Mouse (Mus musculus) E14TG2a.4 (cell line): Measurements from ENCODE around the gene Umodl1.
A peak's percentile ranks its signal among the peaks of the same experiment; 100 is the strongest.

Source experiments
- H3K27me3 ChIP-seq: 2 replicates; pipeline ENCODE4 v1.6.1; 2014; ENCODE audit warnings: low read length, control low read depth; ENCODE audit not compliant: insufficient read depth
- H3K36me3 ChIP-seq: 2 replicates; pipeline ENCODE4 v1.6.1; 2014; ENCODE audit warnings: low read length, control low read depth; ENCODE audit not compliant: insufficient read depth
- H3K4me1 ChIP-seq: replicated peaks from 2 replicates; pipeline ENCODE4 v1.6.1; 2014; ENCODE audit warnings: low read depth, low read length, control low read depth
- H3K4me3 ChIP-seq: replicated peaks from 2 replicates; pipeline ENCODE4 v1.5.1; 2014; ENCODE audit warnings: mild to moderate bottlenecking, low read length
- H3K9me3 ChIP-seq: 2 replicates; pipeline ENCODE4 v1.6.1; 2014; ENCODE audit warnings: low read length, control low read depth
- CTCF ChIP-seq: conservative IDR thresholded peaks from 2 replicates; pipeline ENCODE4 v1.5.1; 2014; ENCODE audit warnings: low read length
- NANOG ChIP-seq: IDR thresholded peaks from 2 replicates; pipeline ENCODE4 v1.6.1; 2014; ENCODE audit warnings: borderline replicate concordance, low read length, mixed read lengths
- POU5F1 ChIP-seq: IDR thresholded peaks from 2 replicates; pipeline ENCODE4 v1.6.1; 2014; ENCODE audit warnings: low read length, borderline replicate concordance

The Umodl1 gene

GRCm38 (mm10) chr17:30971877-30972276 is 17.4 kb downstream of the Umodl1 start:
- Histone ChIP-seq H3K36me3 (no peaks in the 10 kb centered on the region), H3K4me1 (peaks cover 11% of the 10 kb centered on the region), H3K9me3 (peaks cover 14% of the 10 kb centered on the region), H3K27me3 (peaks cover 2% of the 10 kb centered on the region; the same call in 1 of the 2 replicates), H3K4me3 (no peak overlapping the region)
- TF ChIP-seq CTCF = no peak
- TF ChIP-seq NANOG = no peak
- TF ChIP-seq POU5F1 = no peak

DNA sequence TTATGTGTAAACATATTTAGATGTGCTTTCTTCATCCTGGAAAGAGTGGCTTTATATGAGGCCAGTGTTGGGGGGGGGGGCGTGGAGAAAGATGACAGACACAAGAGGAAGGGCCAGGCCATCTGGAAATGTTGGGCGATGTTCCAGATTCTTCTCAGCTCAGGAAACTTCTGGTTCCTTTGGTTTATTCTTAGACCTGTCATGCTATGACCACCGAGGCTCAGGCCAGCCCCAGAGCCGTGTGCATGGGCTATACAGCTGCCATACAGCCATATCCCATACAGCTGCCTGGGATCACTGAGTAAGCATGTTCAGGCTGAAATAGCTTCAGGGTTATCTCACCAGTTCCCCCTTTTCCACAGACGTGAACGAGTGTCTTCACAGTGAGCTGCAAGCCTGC is 18.9 kb downstream of the Umodl1 start:
- Histone ChIP-seq H3K27me3 (peaks cover 3% of the 10 kb centered on the region; the same call in 1 of the 2 replicates), H3K4me1 (peaks cover 11% of the 10 kb centered on the region), H3K4me3 (no peak overlapping the region), H3K36me3 (no peaks in the 10 kb centered on the region), H3K9me3 (peaks cover 27% of the 10 kb centered on the region)
- TF ChIP-seq POU5F1 (no peak), CTCF (no peak), NANOG (no peak)

DNA sequence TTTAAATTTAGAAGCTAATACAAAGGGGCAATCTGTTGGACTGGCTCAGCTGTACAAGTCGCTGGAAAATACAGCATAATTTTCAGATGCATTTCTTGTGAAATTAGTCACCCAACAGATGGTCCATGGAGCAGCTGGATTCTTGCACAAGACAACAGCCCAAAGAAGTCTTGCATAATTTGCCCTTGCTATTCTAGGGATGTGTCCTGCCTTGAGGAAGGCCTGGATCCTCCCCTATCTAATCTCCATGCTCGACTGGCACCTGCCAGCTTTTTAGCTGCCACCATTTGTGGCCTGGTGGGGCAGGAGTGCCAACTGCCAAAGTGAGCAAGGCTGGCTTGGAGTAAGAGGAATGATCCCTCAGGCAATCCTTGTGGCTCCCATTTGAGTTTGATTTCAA is 22.9 kb downstream of the Umodl1 start:
- H3K36me3 ChIP-seq = no peaks in the 10 kb centered on the region
- H3K4me3 ChIP-seq = no peak overlapping the region
- no peak for TF ChIP-seq POU5F1
- TF ChIP-seq CTCF = no peak
- TF ChIP-seq NANOG = no peak
- no peaks in the 10 kb centered on the region for H3K4me1 ChIP-seq
- peaks cover 36% of the 10 kb centered on the region for H3K9me3 ChIP-seq
- peaks cover 5% of the 10 kb centered on the region for H3K27me3 ChIP-seq

DNA sequence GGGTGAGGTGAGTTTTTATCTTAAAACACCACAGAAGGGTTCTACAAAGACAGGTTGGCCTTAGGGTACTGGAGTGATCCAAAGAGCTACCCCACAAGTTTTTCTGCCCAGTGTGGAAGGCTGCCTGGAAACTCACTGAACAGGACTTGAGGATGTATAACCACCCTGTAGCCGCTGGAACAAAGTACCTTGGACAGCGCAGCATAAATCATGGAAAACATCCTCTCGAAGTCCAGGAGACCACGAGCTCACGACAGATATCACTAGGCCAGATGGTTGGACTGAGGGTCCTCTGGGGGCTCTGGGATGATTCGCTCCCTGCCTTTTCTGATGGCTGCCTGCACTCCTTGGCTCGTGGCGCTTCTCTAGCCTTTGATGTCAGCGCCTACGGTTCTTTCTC is 24.1 kb downstream of the Umodl1 start:
- Histone ChIP-seq H3K4me1 (no peaks in the 10 kb centered on the region), H3K36me3 (no peaks in the 10 kb centered on the region), H3K9me3 (peaks cover 36% of the 10 kb centered on the region), H3K4me3 (no peak overlapping the region), H3K27me3 (peaks cover 5% of the 10 kb centered on the region)
- TF ChIP-seq NANOG = no peak
- no peak for TF ChIP-seq CTCF
- no peak for TF ChIP-seq POU5F1

DNA sequence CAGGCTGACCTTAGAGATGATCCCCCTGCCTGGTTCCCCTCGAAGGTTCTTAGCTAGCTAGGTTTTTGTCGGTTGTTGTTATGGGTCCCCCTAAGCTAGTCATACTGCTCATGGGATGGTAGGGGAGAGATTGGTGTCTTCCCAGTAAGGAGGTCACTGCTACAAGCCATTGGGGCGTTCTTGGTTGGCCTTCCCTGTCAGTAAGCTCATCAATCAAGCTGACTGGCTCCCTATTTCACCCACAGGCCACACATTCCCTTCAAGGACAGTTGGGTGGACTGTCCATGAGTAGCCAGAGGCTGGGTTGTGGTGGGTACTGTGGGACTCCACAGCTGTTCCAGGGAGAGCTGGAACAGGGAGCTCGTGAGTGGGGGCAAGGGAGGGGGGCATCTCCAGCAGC is 29.1 kb downstream of the Umodl1 start:
- no peak for TF ChIP-seq NANOG
- TF ChIP-seq CTCF = no peak
- no peak for TF ChIP-seq POU5F1
- Histone ChIP-seq H3K27me3 (peaks cover 11% of the 10 kb centered on the region; the same call in 1 of the 2 replicates), H3K9me3 (0 out of 2 replicates have a peak, but pooled peaks cover 10% of the 10 kb centered on the region), H3K4me3 (no peak overlapping the region), H3K4me1 (no peaks in the 10 kb centered on the region), H3K36me3 (no peaks in the 10 kb centered on the region)

DNA sequence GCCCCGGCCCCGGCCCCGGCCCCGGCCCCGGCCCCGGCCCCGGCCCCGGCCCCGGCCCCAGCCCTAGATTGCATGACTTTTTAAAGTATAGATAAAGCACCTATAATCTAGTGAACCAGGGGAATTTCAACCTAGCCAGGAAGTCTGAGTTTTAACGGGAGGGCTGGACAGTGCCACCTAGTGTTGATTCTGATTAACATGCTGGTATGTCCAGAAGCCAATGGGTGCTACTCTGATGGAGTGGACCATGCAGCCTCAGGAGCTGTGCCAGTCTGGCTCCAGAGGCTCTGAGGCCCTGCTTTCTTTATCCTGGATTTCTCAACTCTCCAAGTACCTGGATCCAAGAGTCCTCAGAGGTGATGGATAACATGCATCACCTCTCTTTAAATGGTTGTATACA is 35.8 kb downstream of the Umodl1 start:
- 0 out of 2 replicates have a peak, but pooled peaks cover 3% of the 10 kb centered on the region for H3K4me1 ChIP-seq
- H3K4me3 ChIP-seq = no peak overlapping the region
- TF ChIP-seq CTCF = peak; percentile 57
- no peak for TF ChIP-seq POU5F1
- H3K27me3 ChIP-seq = peaks cover 33% of the 10 kb centered on the region
- H3K9me3 ChIP-seq = no peaks in the 10 kb centered on the region
- no peaks in the 10 kb centered on the region for H3K36me3 ChIP-seq

DNA sequence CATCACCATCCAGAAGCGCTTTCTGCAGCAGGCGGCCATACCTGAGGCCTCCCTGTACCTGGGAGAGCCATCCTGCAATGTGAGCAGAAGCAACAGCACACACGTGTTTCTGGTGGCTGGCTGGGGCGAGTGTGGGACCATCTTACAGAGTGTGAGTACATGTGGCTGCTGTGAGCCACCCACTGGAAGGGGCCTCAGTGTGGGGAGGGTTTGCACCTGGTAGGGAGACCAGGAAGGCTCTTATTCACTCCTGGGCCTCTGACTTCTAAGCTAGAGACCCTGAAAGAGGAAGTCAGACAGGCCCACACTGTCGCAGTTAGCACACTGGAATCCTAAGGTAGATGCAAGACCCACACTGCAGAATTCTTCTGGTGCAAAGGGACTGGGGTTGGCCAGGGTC is 41.9 kb downstream of the Umodl1 start:
- TF ChIP-seq CTCF (no peak), NANOG (no peak), POU5F1 (no peak)
- peaks cover 25% of the 10 kb centered on the region for H3K4me1 ChIP-seq
- no peaks in the 10 kb centered on the region for H3K9me3 ChIP-seq
- no peaks in the 10 kb centered on the region for H3K36me3 ChIP-seq
- H3K27me3 ChIP-seq = peaks cover 24% of the 10 kb centered on the region
- H3K4me3 ChIP-seq = no peak overlapping the region; the same call in 1 of the 2 replicates

DNA sequence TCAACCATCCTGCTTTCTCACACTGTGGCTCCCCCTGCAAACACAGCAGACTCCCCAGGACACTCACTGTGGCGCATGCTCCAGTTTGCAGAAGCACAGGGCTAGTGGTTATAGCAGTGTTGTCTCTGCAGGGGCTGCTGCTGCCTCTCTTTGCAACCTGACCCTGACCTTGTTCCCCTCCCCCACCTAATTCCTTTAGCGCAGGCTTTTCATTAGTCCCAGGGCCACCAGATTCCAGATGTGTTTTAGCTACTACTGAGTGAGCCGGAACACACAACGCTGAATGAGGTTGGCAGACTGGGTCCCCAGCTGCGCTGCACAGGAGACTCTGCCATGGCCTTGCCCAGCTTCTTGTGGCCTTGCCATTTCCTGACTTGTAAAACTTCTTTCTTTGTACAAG is 46.5 kb downstream of the Umodl1 start:
- Histone ChIP-seq H3K27me3 (peaks cover 30% of the 10 kb centered on the region), H3K36me3 (no peaks in the 10 kb centered on the region), H3K9me3 (no peaks in the 10 kb centered on the region), H3K4me3 (no peak overlapping the region), H3K4me1 (peaks cover 28% of the 10 kb centered on the region)
- TF ChIP-seq CTCF (no peak), POU5F1 (no peak), NANOG (no peak)

DNA sequence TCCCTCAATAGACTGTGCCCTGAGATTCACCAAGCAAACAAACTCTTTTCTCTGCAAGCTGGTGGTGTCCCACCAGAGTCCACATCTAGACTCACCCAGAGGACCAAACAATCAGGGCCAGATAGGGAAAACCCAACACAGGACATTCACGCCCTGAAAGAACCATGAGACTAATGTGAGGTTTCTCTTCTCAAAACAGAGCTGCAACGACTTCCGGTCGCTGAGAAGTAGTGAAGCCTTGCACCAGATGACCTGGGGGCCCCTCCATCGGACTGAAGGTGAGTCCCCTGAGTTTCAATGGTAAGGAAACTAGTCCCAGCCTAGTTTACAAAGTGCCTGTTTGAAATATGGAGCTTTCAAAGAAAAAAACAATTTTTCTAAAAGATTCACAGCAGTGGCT is 48.2 kb downstream of the Umodl1 start:
- TF ChIP-seq POU5F1 = no peak
- no peak for TF ChIP-seq CTCF
- no peak for TF ChIP-seq NANOG
- no peaks in the 10 kb centered on the region for H3K9me3 ChIP-seq
- H3K27me3 ChIP-seq = peaks cover 34% of the 10 kb centered on the region
- H3K4me1 ChIP-seq = peaks cover 28% of the 10 kb centered on the region
- H3K4me3 ChIP-seq = no peak overlapping the region
- H3K36me3 ChIP-seq = no peaks in the 10 kb centered on the region

DNA sequence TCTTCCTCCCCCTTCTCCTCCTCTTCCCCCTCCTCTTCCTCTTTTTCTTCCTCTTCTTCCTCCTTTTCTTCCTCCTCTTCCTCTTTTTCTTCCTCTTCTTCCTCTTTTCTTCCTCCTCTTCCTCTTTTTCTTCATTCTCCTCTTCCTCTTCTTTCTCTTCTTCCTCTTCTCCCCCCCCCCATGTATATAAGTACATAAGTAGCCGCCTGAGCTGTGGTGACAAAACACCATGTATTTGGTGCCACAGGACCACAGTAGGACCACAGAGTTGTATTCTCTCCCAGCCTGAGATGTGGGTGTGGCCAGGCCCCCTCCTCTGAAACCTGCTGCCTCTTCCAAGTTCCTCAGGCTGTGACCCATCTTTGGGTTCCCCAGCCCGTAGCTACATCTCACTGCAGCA is 50.8 kb downstream of the Umodl1 start:
- Histone ChIP-seq H3K4me3 (no peak overlapping the region), H3K36me3 (no peaks in the 10 kb centered on the region), H3K9me3 (no peaks in the 10 kb centered on the region), H3K4me1 (peaks cover 16% of the 10 kb centered on the region), H3K27me3 (peaks cover 36% of the 10 kb centered on the region)
- TF ChIP-seq CTCF (no peak), NANOG (no peak), POU5F1 (no peak)
